Mouse (Mus musculus) neural tube, embryonic 13.5 days (tissue): Measurements from ENCODE around the gene Acap3. TPM values are rescaled to one million over a fixed set of nuclear protein-coding genes. Genes with fewer than 3 reads are reported as not detected.

Experiments
- ATAC-seq: fragments of 200-750 bp; cut with Nextera tagmentation; 2 replicates; pipeline ENCODE4 v1.8.0; 2017; ENCODE audit warnings: low read depth, mild to moderate bottlenecking, moderate TSS enrichment, moderate library complexity
- H3K27ac ChIP-seq: fragments of 300-500 bp; sonication (generic); replicated peaks from 2 replicates; pipeline ENCODE4 v1.5.1; 2015; ENCODE audit warnings: moderate library complexity, mild to moderate bottlenecking, inconsistent platforms
- H3K27me3 ChIP-seq: fragments of 300-500 bp; sonication (generic); 2 replicates; pipeline ENCODE4 v1.6.1; 2015; ENCODE audit warnings: mild to moderate bottlenecking, inconsistent platforms
- H3K36me3 ChIP-seq: fragments of 300-500 bp; sonication (generic); 2 replicates; pipeline ENCODE4 v1.6.1; 2015; ENCODE audit warnings: mild to moderate bottlenecking, inconsistent platforms
- H3K4me1 ChIP-seq: fragments of 300-500 bp; sonication (generic); replicated peaks from 2 replicates; pipeline ENCODE4 v1.6.1; 2015; ENCODE audit warnings: inconsistent platforms
- H3K4me2 ChIP-seq: fragments of 300-500 bp; sonication (generic); 2 replicates; pipeline ENCODE4 v1.6.1; 2015; ENCODE audit warnings: inconsistent platforms, mild to moderate bottlenecking, moderate library complexity
- H3K4me3 ChIP-seq: fragments of 300-500 bp; sonication (generic); 2 replicates; pipeline ENCODE4 v1.5.1; 2015; ENCODE audit warnings: mild to moderate bottlenecking, inconsistent platforms
- H3K9ac ChIP-seq: fragments of 300-500 bp; sonication (generic); 2 replicates; pipeline ENCODE4 v1.6.1; 2015; ENCODE audit warnings: moderate library complexity, mild to moderate bottlenecking, inconsistent platforms
- H3K9me3 ChIP-seq: fragments of 300-500 bp; sonication (generic); 2 replicates; pipeline ENCODE4 v1.6.1; 2016; ENCODE audit warnings: inconsistent platforms
- WGBS: fragments of 180-500 bp; shearing (Covaris S2); methylation state at CpG from one replicate; pipeline ENCODE4 v1.1.7; 2015; 5-methylcytosine and 5-hydroxymethylcytosine counted together
- polyA plus RNA-seq: library from polyadenylated mRNA; unstranded; fragments of >200 nt; fragmentation: Nextera tagmentation; extraction: Ambion mirVana; gene quantifications from 2 replicates; pipeline ENCODE4 v1.2.1, GENCODE M21; 2015

Gene Acap3
- polyA plus RNA-seq, 1 experiment from 2014 or later = 72.3 TPM

- Histone ChIP-seq H3K4me2 (no peak overlapping the region), H3K36me3 (peaks cover 82% of the 10 kb centered on the region), H3K9ac (no peak overlapping the region), H3K4me3 (no peak overlapping the region), H3K27me3 (no peaks in the 10 kb centered on the region), H3K9me3 (no peaks in the 10 kb centered on the region), H3K4me1 (peaks cover 12% of the 10 kb centered on the region), H3K27ac (no peak overlapping the region)
- no peak for ATAC-seq
- WGBS = 93% methylated on average over 12 of the region's 12 CpGs
Observed at GRCm38 (mm10) chr4:155856071-155856470, 35.6 kb upstream of the Acap3 start.

DNA sequence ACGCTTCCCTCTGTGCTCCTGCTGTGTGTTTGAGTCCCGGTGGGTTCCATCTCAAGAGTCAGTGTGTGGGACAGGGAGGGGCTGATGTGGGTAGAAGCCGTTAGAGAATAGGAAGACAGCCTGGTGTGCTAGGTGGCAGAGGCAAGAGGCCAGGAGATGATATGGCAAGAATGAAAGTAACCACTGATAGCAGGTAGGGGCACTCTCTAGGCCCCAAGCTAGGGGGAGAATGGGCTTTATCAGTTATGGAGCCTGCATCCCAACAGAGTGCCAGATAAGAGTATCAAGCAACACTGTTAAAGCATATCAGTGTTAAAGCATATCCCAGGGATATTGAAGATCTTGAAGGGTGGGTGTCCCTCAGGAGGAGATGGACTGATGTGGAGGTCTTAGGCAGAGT, 34.7 kb upstream of the Acap3 start:
- no peak for ATAC-seq
- no peaks in the 10 kb centered on the region for H3K27me3 ChIP-seq
- no peak overlapping the region for H3K4me3 ChIP-seq
- no peak overlapping the region for H3K4me2 ChIP-seq
- H3K4me1 ChIP-seq = peaks cover 4% of the 10 kb centered on the region; the same call in 1 of the 2 replicates
- peaks cover 90% of the 10 kb centered on the region for H3K36me3 ChIP-seq
- no peaks in the 10 kb centered on the region for H3K9me3 ChIP-seq
- WGBS = 91% methylated on average over 3 of the region's 3 CpGs
- H3K27ac ChIP-seq = no peak overlapping the region
- no peak overlapping the region for H3K9ac ChIP-seq

GRCm38 (mm10) chr4:155859318-155859717, 32.3 kb upstream of the Acap3 start:
- Histone ChIP-seq H3K4me1 (no peaks in the 10 kb centered on the region), H3K4me3 (no peak overlapping the region), H3K27me3 (no peaks in the 10 kb centered on the region), H3K27ac (no peak overlapping the region), H3K36me3 (peaks cover 85% of the 10 kb centered on the region), H3K4me2 (no peak overlapping the region), H3K9me3 (no peaks in the 10 kb centered on the region), H3K9ac (no peak overlapping the region)
- no peak for ATAC-seq
- 28% methylated on average over 13 of the region's 13 CpGs for WGBS

DNA sequence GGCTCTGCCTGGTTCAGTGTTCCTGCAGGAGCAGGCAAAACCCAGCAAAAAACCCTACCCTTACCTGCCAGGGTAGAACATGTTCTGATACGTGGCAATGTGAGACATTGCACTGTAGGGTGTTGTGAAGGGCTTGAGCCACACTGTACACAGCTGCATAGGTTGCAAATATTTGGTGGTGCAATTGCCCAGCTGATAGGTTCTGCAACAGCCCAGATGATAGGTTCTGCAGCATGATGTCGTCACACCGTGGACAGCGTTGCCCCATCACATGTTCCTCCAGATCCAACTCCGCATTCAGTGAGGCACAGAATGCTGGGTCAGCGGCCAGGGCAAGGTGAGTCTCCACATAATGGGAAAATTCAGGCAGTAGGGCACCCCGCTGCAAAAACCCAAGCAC, 29.8 kb upstream of the Acap3 start:
- peaks cover 83% of the 10 kb centered on the region for H3K36me3 ChIP-seq
- WGBS = 88% methylated on average over 7 of the region's 7 CpGs
- ATAC-seq = no peak

DNA sequence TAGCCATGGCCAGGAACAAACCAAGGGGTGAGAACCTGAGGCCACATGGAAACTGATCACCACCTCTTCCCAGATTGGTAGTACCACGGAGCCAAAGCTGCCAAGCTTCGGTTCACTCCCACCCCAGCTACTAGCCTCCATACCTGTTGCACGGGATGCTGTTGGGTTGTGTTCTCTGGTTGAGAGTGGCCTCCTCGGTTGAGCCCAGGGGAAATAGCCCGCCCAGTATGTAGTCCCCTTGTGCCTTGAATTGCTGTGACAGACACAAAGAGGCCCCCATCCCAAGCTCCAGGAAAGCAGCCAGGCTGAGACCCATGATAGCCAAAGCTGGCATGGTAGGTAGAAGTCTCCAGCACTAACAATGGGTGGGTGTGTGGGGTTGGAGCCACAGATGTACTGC, 28.6 kb upstream of the Acap3 start, which contains the start of gene Tas1r3:
TSS of gene Tas1r3 (minus strand) at position 362 of the 400 bp plus-strand sequence.
- Histone ChIP-seq H3K9ac (no peak within 1 kb of the TSS), H3K4me3 (no peak within 1 kb of the TSS), H3K27me3 (no peaks in the 10 kb centered on the region), H3K9me3 (no peaks in the 10 kb centered on the region), H3K36me3 (peaks cover 75% of the 10 kb centered on the region), H3K4me1 (peaks cover 4% of the 10 kb centered on the region; the same call in 1 of the 2 replicates), H3K27ac (no peak within 1 kb of the TSS), H3K4me2 (no peak within 1 kb of the TSS)
- ATAC-seq = no peak
- 83% methylated on average over 5 of the region's 5 CpGs for WGBS

More for the DNA sequence above, 29.8 kb upstream of the Acap3 start:
- H3K4me2 ChIP-seq = no peak overlapping the region
- no peaks in the 10 kb centered on the region for H3K4me1 ChIP-seq
- H3K27me3 ChIP-seq = no peaks in the 10 kb centered on the region
- H3K4me3 ChIP-seq = no peak overlapping the region
- H3K27ac ChIP-seq = no peak overlapping the region
- no peaks in the 10 kb centered on the region for H3K9me3 ChIP-seq
- no peak overlapping the region for H3K9ac ChIP-seq

- Histone ChIP-seq H3K4me1 (peaks cover 33% of the 10 kb centered on the region), H3K4me3 (peak overlapping the region; percentile 77), H3K27ac (peak overlapping the region; percentile 38; the same call in 1 of the 2 replicates), H3K27me3 (no peaks in the 10 kb centered on the region), H3K4me2 (peak overlapping the region; percentile 99), H3K9me3 (no peaks in the 10 kb centered on the region), H3K9ac (peak overlapping the region; percentile 91), H3K36me3 (peaks cover 43% of the 10 kb centered on the region)
- peak; percentile 57 for ATAC-seq
- 10% methylated on average over 22 of the region's 22 CpGs for WGBS
Observed at GRCm38 (mm10) chr4:155868614-155869298, 22.9 kb upstream of the Acap3 start.

DNA sequence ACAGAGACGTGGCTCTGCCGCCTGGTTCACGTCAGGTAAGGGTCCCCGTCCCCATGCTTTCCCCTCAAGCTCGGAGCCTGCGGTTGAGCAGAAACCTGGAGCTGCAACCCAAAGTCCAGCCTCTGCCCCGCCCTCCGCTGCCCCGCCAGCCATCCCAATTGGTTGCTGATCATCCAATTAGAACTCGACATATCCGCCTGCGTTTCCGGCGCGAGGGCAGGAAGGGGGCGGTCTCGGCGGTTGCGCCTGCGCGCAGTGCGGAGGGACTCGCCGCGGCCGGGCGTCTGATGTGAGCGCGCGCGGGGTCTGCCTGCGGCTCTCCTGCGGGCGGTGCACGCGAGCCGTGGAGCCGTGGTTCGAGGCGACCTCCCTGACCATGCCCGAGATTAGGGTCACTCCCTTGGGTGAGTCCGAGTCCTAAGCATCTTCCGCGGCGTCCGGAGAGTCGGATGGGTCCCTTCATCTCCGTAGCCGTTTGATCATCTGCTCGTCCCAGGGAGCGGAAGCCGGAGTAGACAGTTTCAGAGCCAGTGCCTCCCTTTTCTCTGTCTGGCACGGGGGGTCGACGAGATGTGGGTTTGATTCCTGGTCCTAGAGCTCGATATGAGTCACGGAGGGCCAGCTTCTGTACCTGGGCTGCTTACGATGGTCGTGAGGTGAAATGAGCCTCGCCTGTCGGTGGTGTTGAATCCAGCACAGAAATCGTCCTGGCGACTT, 22.1 kb upstream of the Acap3 start, which contains the start of the genes Cptp and Ints11:
TSS of gene Cptp (minus strand) at position 124 of the 717 bp plus-strand sequence.
TSS of gene Ints11 (plus strand) at position 230 of the 717 bp plus-strand sequence.
- Histone ChIP-seq H3K9ac (peak within 1 kb of the TSS; percentile 93), H3K4me1 (peaks cover 33% of the 10 kb centered on the region), H3K36me3 (peaks cover 50% of the 10 kb centered on the region), H3K27ac (peak within 1 kb of the TSS; percentile 69), H3K27me3 (no peaks in the 10 kb centered on the region), H3K4me2 (peak within 1 kb of the TSS; percentile 99), H3K9me3 (no peaks in the 10 kb centered on the region), H3K4me3 (peak within 1 kb of the TSS; percentile 77)
- WGBS = under 1% methylated on average over 63 of the region's 63 CpGs
- ATAC-seq = peak; percentile 96

GRCm38 (mm10) chr4:155871404-155871803, 20.2 kb upstream of the Acap3 start:
- Histone ChIP-seq H3K4me1 (peaks cover 33% of the 10 kb centered on the region), H3K9ac (no peak overlapping the region), H3K27ac (no peak overlapping the region), H3K27me3 (no peaks in the 10 kb centered on the region), H3K4me3 (no peak overlapping the region), H3K9me3 (no peaks in the 10 kb centered on the region), H3K36me3 (peaks cover 50% of the 10 kb centered on the region), H3K4me2 (no peak overlapping the region)
- 94% methylated on average over 7 of the region's 7 CpGs for WGBS
- no peak for ATAC-seq

DNA sequence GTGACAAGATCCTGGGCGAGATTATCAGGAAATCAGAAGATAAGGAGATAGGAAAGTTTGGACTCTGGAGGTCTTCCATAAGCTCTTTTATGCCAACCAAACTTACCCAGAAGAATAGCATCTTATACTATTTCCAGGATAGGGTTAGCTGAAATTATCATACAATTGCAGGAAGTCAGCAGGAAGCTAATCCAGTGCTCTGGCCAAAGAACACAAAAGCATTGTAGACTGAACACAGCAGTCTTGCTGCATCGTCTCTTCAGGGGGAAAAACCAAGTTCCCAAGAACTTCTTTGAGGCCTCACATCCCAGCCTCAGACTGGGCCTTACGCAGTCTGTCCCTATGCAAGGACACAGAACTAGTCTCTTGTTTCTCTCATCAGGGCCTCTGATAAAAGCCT, 8.0 kb upstream of the Acap3 start:
- H3K36me3 ChIP-seq = peaks cover 51% of the 10 kb centered on the region
- WGBS = 81% methylated on average over 3 of the region's 3 CpGs

DNA sequence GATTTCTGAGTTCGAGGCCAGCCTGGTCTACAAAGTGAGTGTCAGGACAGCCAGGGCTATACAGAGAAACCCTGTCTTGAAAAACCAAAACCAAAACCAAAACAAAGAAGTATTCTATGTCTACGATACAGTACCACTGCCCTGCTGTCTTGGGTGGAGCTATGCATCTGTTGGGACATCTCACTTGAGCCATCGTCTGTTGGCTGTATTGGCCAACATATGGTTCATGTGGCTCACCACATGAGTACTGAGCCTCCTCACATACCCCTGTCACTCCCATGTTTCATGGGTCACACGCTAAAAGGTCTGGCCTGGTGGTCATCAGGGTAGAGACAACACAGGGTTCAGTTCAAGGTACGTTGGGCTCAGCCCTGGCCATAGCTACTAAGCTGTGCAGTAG, 5.3 kb upstream of the Acap3 start:
- no peak overlapping the region for H3K27ac ChIP-seq
- H3K9me3 ChIP-seq = no peaks in the 10 kb centered on the region
- ATAC-seq = no peak
- H3K9ac ChIP-seq = no peak overlapping the region
- 91% methylated on average over 5 of the region's 5 CpGs for WGBS
- no peak overlapping the region for H3K4me3 ChIP-seq
- no peaks in the 10 kb centered on the region for H3K27me3 ChIP-seq
- peaks cover 17% of the 10 kb centered on the region for H3K4me1 ChIP-seq
- peaks cover 59% of the 10 kb centered on the region for H3K36me3 ChIP-seq
- H3K4me2 ChIP-seq = no peak overlapping the region

More for the DNA sequence above, 8.0 kb upstream of the Acap3 start:
- no peak overlapping the region for H3K27ac ChIP-seq
- H3K9ac ChIP-seq = no peak overlapping the region
- no peak for ATAC-seq
- no peaks in the 10 kb centered on the region for H3K27me3 ChIP-seq
- H3K4me3 ChIP-seq = no peak overlapping the region
- H3K4me2 ChIP-seq = no peak overlapping the region
- no peaks in the 10 kb centered on the region for H3K4me1 ChIP-seq
- no peaks in the 10 kb centered on the region for H3K9me3 ChIP-seq

DNA sequence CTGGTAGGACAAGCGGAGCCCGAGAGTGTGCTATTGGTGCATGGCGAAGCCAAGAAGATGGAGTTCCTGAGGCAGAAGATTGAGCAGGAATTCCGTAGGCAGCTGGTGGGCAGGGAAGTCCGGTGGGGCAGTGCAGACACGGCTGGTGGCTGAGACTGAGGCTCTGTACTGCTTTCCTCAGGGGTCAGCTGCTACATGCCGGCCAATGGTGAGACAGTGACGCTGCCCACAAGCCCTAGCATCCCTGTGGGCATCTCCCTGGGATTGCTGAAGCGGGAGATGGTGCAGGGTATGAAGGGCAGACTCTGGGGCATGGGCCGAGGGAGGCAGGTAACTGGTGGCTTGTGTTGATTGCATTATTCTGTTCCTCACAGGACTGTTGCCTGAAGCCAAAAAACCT, 3.9 kb upstream of the Acap3 start:
- WGBS = 91% methylated on average over 10 of the region's 10 CpGs
- H3K4me1 ChIP-seq = peaks cover 19% of the 10 kb centered on the region
- H3K4me2 ChIP-seq = no peak overlapping the region
- no peak for ATAC-seq
- no peaks in the 10 kb centered on the region for H3K27me3 ChIP-seq
- no peaks in the 10 kb centered on the region for H3K9me3 ChIP-seq
- H3K36me3 ChIP-seq = peaks cover 59% of the 10 kb centered on the region
- no peak overlapping the region for H3K4me3 ChIP-seq
- H3K9ac ChIP-seq = no peak overlapping the region
- H3K27ac ChIP-seq = no peak overlapping the region

DNA sequence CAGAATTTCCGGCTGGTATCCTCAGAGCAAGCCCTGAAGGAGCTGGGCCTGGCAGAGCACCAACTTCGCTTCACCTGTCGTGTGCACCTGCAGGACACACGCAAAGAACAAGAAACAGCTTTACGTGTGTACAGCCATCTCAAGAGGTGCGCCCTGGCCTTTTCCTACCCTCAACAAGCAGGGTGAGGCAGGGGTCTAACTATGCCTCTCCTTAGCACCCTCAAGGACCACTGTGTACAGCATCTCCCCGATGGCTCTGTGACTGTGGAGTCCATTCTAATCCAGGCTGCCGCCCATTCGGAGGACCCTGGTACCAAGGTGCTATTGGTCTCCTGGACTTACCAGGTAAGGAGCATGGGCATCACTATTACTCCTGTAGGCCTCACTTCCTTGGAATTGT, 3.4 kb upstream of the Acap3 start:
- H3K4me2 ChIP-seq = no peak overlapping the region
- ATAC-seq = no peak
- no peaks in the 10 kb centered on the region for H3K27me3 ChIP-seq
- peaks cover 59% of the 10 kb centered on the region for H3K36me3 ChIP-seq
- H3K9me3 ChIP-seq = no peaks in the 10 kb centered on the region
- 96% methylated on average over 9 of the region's 9 CpGs for WGBS
- no peak overlapping the region for H3K9ac ChIP-seq
- no peak overlapping the region for H3K4me3 ChIP-seq
- peaks cover 24% of the 10 kb centered on the region for H3K4me1 ChIP-seq
- H3K27ac ChIP-seq = no peak overlapping the region
